Mouse (Mus musculus): Measurements from ENCODE around the gene Rnase1.

DNA sequence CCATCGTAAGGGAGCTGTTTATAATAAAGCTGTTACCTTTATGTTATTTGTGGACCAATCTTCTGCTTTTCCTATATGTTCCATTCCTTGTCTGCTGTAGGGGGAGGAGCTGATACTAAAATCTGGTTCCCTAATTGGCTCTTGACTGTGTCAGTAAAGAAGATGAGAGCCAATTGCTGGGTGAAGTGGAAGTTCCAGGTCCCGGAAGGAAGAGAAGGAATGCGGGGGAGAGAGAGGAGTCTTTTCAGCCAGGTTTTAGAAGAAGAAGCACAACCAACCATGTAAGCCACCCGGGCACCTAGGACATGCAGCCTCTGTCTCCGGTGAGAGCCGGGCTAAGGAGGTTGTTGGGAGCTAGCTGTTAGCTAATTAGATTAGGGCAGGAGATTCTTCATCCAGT, 20.9 kb downstream of the Rnase1 start:
- TF ChIP-seq CTCF (IDR thresholded peaks at IDR 0.05; ENCODE audit: low read depth, low read length) (no peak), POLR2A (IDR thresholded peaks at IDR 0.05; ENCODE audit: extremely low read depth, insufficient read depth, low read length) (no peak)

Data from liver, adult 2 months (tissue).